Mouse (Mus musculus) embryo, embryonic 10.5 days (tissue): ENCODE measurements around the gene Dimt1.
"Not testable (repeated sequence)": the region's sequence is repeated elsewhere in the genome, so short reads cannot be mapped to it uniquely, and the experiment has no call there.

Source experiments
- DNase-seq: peaks from one replicate; pipeline ENCODE4 v3.0.0-alpha.2; 2015; ENCODE audit warnings: low spot score

Gene Dimt1

DNA sequence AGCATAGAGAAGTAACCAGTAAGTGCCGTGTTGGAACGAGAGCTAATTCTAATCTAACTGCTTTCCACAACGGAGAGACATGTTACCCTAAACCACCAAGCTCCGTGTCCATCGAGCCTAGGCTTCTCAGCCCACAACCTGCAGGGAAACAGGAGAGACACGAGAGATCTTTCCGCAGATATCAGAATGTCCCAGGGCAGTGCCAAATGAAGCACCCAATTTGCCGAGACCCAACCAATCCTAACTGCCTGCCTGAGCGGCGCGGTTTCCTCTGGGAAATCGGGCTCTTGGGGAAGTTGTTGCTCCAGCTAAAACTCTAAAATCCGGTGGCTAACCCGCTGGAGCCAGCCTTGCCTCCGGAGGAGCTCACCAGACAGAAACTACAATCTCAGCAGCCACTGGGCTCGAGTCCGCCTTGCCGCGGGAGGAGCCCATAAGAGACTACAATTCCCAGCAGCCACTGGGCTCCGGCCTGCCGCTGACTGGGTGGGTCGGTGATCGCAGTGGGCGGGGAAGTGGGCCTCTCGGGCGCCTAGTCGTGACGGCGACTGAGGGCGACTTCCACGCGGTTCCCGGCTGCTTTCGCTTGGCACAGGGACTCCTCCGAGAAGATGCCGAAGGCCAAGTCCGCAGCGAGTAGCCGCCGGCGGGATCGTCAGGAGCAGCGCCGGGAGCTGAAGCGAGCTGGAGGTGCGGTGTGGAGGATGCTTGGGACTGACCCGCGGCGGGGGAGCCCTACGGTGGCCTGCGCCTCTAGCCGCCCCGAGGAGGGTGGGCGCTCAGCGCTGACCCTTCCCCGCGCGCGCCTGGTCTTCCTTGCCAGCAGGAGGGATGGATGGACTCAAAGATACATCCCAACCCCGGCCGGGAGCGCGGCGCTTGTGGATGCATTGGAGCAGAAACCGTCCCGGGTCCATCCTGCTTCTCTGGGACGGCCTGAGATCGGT, at the start of gene Dimt1:
Dimt1 (plus strand) TSS at position 534 of the 947 bp plus-strand sequence.
- peak; percentile 95 for DNase-seq

GRCm38 (mm10) chr13:106904637-106905036, 42.3 kb upstream of the Dimt1 start:
- no peak for DNase-seq

GRCm38 (mm10) chr13:106905154-106905553, 41.8 kb upstream of the Dimt1 start:
- DNase-seq, result not testable (repeated sequence)

DNA sequence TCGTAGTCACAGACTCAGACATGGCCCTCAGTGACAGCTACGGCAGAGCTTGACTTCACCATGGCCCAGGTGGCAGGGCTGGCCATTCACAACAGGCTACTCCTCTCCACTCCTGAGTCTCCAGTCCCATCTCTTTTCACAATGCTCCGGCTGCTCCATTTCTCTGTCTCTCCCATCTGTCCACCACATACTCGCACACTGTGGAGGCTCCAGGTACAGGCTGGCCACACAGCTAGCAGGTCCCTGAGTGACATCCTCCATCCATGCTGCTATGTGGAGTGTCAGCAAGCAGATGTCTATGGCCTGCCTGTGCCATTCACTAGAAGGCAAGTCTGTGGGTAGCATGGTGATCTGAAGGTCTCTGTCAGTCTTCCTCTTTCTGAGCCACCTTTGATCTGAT, 39.7 kb upstream of the Dimt1 start:
- no peak for DNase-seq

DNA sequence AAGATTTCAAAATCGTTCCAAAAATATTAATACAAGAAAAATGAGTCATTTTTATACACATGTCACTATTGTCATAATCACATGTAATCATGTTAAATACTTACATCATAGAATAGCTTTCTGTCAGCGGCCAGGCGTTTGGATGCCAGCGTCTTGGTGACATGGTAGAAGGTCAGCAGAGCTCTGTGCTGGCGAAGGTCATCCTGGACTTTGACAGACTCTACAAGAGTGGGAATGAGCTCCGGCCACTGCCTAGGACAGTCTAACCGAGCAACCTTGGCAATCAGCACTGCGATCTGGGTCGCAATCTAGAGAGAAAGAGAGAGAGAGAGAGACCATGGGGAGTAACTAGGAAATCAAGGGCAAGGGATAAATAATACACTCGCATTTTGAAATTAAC, 36.8 kb upstream of the Dimt1 start:
- no peak for DNase-seq

GRCm38 (mm10) chr13:106913125-106913736, 33.7 kb upstream of the Dimt1 start:
- no peak for DNase-seq

- peak; percentile 48 for DNase-seq
Observed at GRCm38 (mm10) chr13:106918322-106919050, 28.4 kb upstream of the Dimt1 start.

GRCm38 (mm10) chr13:106925921-106926320, 21.0 kb upstream of the Dimt1 start:
- DNase-seq, result not testable (repeated sequence)

- no peak for DNase-seq
Observed at GRCm38 (mm10) chr13:106928296-106928695, 18.6 kb upstream of the Dimt1 start.

DNA sequence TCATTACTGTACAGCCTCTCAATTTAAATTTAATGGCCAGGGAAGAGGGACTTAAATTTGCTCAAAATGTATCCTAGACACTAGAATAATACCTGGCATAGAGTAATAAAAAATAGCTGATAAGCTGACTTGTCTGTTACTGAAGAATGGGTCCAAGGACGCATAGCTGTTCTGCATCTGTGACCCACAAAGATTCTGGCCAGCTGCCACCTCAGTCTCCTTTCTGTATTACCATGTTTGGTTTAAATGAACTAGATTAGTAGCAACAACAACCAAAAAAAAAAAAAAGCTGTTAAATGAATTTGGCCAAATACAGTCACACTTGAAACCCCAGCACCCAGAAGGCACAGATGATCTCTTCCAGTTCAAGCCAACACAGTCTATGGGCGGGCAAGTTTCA, 17.7 kb upstream of the Dimt1 start:
- DNase-seq, result no peak

DNA sequence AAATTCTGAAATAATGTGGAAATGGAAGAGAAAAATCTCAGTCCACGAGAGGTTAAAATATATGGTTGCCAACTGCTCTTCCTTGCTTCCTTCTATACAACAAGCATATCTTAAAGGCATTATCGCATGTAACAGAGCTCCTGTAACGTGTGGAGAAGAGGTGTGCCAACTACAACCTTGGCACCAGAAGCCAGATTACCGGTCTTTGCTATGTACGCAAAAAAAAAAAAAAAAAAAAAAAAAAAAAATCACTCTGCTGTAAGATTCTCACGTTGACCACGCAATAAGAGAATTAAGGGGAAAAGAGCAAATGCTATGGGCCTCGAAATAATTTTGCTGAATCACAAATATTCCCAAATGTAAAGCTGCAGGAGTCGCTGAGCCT, 11.1 kb upstream of the Dimt1 start:
- DNase-seq, result no peak

GRCm38 (mm10) chr13:106936256-106937137, 10.4 kb upstream of the Dimt1 start, which contains the start of gene Ipo11:
Gene Ipo11 (minus strand): TSS chr13:106936958.
- peak; percentile 99 for DNase-seq

GRCm38 (mm10) chr13:106937138-106937472, 9.8 kb upstream of the Dimt1 start:
- no peak for DNase-seq

- DNase-seq, result peak; percentile 77
Observed at GRCm38 (mm10) chr13:106941211-106941976, 5.5 kb upstream of the Dimt1 start.

DNA sequence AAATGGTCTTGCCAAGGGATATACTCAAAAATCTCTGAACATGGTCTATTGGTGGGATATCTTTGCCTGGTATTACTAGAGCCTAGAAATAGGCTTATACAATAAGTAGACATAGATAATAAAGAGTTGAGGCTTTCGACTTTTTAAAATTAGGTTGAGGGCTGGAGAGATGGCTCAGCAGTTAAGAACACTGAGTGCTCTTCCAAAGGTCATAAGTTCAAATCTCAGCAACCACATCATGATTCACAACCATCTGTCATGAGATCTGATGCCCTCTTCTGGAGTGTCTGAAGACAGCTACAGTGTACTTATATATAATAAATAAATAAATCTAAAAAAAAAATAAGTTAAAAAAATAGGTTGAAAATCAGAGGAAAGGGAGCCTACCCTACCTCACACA, 4.2 kb upstream of the Dimt1 start:
- DNase-seq, result no peak

DNA sequence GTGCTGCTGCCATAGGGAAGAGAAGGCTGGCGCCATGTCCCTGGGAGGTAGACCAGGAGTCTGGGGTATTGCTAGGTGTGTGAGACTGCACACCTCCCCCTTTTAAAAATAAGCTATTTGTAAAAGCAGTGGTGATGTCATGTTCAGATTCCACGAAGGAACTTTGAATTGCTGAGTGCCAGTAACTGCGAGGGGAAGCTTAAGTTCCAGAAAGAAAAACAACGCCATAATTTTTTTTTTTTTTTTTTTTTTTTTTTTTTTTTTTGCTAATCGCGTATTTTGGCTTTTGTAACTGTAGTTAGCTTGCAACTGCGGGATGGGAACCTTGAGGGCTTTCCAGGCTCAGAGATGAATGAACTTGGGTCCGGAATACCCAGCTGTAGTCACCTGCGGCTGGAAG, 1.4 kb upstream of the Dimt1 start:
- no peak for DNase-seq

- DNase-seq, result no peak
Observed at GRCm38 (mm10) chr13:106947583-106947982, 656 bp downstream of the Dimt1 start.

- DNase-seq, result no peak
Observed at GRCm38 (mm10) chr13:106954880-106955279, 8.0 kb downstream of the Dimt1 start.

GRCm38 (mm10) chr13:106957554-106957953, 10.6 kb downstream of the Dimt1 start:
- no peak for DNase-seq

DNA sequence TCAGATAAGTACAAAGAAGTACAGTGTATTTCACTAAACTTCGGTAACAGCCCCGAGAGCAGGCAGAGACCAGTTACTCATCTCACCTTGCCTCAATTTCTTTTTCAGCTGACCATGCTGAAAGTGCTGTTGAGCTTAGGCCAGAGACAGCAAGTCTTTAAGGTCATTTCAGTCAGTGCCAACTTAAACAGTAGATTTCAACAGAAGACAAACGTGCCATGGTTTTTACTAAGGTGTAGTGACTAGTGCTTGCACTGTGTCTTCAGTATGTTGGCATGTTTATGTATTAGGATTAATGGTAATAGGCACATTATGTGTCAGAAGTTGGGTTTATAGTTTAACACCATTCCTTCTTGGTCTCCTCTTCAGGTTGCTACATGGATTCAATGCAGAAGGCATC, 11.4 kb downstream of the Dimt1 start:
- no peak for DNase-seq

GRCm38 (mm10) chr13:106960557-106960956, 13.6 kb downstream of the Dimt1 start:
- DNase-seq, result no peak
